Mouse (Mus musculus) lung, postnatal 25 days (tissue): Measurements from ENCODE around the gene Pkd2l1.
"Not testable (repeated sequence)": the region's sequence is repeated elsewhere in the genome, so short reads cannot be mapped to it uniquely, and the experiment has no call there.

Experiments
- DNase-seq: peaks from one replicate; pipeline ENCODE4 v3.0.0; 2022; ENCODE audit warnings: low spot score

Gene Pkd2l1

DNA sequence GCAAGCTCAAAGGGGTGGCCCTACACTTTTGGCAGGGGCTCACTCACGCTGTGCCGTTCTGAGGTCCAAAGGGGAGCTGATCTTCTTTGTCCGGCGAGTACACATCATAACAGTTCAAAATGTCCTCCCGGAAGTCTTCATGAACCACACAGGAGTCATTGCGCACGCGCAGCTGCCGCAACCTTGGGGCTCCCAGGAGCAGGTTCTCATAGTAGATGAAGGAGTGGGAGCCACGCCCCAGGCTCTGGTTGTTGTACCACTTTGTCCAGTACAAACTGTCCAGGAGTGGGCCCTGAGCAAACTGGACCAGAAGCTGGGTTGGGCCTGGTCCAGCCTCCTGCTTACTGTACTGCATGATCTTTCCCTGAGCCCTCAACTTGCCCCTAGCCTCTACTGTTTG lies 35.2 kb downstream of the Pkd2l1 start:
- no peak for DNase-seq

DNA sequence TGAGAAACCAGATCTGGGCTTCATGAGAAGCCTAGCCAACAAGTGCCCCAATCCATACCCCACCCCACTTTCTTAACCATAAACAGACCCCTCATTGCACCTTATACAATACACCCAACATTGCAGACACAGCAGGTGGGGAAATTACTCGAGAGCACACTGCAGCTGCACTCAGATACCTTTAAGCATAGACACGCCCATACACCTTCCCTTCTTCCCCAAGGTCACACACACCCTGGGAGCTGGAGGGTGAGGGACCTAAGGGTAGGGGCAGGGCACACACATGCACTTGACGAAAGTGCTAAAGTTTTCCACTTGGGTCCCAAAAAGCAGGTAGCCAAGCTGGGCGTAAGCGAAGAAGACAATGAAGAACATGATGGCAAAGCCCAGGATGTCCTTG lies 38.5 kb downstream of the Pkd2l1 start:
- no peak for DNase-seq

DNA sequence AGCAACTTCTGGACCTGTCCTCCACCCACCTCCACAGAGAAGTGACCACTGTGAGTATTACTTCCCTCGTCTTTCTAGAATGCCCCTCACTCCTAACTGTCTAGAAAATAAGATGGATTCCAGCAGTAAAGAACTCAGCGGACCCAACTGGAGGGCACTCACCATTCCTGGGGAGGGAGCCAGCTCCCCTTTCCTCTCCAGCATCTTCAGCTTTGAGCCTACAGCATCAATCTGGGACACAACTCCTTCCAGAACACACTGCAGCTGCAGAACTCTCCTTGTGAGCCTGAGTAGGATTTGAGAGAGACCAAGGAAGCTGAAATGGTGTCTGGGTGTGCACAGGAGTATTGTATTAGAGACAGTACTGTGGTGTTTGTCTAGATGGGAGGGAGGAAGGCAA lies 43.3 kb downstream of the Pkd2l1 start:
- DNase-seq, result no peak

DNA sequence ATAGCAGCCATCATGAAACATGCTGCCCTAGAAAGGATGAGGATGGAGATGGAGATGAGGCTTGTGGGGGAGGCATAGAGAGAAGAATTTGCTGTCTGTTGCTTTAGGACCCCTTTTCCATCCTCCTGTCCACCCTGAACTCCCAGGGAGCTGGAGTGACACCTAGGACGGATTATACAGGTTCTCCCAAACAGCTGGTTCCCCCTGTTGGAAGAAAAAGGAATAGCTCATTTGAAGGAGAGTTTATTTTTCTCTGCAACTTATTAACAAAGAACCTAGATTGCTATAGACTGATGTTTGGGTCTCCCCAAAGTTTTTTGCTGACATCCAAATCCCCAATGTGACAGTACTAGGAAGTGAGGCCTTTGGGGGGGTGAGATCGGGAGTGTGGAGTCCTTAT lies 43.9 kb downstream of the Pkd2l1 start:
- no peak for DNase-seq

DNA sequence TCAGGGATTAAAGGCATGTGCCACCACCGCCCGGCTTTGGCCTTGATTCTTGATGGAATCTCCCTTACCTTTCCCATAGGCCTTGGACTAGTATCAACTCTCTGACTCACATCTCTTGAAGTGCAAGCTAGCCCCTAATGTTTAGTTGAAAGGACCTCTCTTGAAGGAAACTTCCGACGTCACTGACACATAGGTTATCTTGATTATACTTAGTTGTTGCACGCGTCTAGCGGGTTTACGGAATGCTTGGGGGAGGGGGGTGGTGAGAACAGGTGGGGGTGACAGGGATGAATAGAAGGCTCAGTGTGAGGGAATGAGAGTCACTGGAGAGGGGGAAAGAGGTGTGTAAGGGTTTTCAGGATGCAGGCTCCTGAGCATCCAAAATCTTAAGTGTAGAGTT lies 45.3 kb downstream of the Pkd2l1 start:
- no peak for DNase-seq

DNA sequence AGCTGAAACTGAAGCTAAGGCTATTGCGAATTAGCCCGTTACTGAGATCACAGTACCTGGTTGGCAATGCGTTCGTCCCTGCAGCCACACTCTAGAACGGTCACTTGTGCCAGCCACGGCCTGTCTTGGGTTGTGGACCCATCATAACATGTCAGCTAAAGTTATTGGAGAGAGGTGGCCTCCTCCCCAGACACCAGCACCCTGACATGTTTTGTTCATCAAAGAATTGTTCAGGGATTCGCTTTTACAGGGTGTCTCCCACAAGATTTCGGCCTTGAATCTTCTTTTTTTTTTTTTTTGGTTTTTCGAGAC lies 45.7 kb downstream of the Pkd2l1 start:
- DNase-seq, result no peak

DNA sequence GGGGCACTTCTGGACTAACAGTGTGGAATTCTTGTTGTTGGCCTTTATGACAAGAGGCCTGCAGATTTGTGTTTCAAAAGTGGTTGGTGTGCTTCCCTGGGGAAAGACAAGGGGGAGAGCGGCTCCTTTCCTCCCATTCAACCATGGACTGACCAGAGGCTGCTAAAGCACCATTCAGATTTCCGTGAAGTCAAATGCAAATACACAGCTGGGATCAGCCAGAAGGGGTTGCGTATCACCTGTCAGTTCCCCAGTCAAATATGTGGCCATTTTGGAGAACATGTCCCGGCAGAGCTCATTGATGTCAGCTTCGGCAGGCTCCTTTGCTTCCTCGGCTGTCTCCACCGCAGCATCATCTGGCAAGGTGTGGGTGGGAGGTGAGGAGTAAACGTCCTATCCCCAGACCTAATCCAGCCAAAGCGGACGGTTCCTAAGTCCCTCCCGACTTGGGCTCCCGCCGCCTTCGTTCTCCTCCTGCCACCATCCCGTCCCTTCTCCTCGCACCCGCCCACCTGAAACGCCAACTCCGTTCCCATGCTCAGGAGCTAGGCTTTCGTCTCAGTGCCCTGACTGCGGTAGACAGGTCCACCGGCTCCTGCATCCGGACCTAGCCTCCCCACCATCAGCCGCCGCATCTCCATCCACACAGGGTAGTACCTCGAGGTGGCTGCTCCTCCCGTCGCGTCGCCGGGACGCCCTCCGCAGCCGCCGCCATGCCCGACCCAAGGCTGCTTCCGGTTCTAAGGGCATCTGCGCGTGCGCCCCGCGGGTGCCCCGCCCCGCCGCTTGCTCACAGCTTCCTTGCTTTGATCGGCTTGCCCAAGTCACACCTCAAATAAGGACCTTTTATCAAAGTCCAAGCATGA lies 46.3 kb downstream of the Pkd2l1 start, which contains the start of gene Bloc1s2:
TSS of gene Bloc1s2 (minus strand) at position 745 of the 866 bp plus-strand sequence.
- DNase-seq, result peak; percentile 91

DNA sequence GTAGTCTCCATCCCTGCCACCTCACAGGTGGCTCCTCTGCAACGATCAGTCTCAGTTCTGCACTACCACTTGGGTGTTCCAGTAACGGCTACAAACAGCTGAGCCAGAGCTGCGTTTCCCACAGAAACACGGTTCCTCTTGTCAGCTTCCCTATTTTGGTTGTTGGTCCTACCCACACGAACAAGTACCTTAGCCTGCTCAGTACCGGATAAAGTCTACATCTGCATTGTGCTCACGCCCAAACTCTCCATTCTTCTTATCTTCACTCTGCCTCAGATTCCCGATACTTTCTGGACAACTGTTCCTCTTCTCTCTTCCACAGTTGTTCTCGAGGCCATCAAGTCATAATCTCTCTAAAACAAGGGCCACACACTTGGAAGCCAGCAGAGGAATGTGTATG lies 47.9 kb downstream of the Pkd2l1 start:
- DNase-seq, result peak; percentile 31

DNA sequence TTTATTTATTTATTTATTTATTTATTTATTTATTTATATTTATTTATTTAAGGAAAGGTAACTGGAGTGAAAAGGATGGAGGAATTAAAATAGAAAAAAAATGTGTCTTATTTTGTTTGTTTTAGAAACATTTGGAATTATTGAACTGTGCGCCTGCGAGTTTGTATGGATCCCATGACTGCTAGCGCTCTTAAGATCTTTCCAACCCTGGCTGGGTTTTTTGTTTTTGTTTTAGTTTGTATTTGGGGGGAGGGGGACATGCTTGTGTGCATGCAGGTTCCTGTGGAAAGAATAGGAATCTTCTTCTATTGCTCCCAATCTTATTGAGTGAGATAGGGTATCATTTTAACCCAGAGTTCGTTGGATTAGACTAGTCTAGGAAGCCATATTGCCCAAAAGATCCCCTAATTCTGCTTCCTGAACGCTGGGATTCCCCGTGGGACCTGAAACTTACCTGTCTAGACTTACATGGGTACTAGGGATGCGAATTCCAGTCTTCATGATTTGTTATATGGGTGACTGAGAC lies 56.2 kb downstream of the Pkd2l1 start:
- no peak for DNase-seq

DNA sequence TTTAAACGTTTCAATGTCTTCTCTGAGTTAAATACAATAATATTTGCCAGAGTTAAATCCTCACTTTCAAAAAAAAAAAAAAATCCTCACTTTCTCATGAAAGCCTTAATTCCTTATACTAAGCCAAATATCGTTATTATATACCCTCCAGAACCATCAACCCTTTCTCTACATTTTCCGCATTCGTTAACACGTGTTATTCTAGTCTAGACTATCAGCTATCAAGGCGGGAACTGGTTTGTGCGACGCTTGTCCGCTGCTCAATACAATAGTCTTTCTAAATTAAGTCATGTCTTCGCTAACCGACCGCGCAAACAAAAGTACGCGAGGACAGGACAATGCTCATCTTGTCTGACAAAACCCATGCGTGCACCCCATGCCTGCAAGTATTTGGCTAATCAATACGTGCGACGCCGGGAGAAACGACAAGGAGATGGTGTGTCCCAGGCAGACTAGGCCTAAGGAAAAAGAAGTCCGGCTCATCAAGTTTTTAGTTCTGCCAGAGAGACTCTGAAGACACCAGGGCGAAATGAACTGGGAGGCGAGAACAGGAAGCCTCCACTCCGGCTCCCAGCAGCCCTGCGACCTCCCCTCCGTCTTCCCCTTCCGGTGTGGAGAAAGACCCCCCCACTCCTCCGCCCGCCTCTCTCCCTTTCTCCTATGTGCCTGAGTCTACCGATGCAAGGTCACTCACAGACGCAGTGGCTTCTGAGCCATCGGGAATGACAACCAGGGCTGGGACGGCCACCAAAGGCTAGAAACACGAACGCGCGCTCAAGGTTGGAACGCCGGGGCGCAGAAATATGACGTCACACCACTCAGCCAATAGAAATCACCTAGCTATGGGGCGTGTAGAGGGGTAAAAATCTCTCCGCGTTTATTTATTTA lies 56.9 kb downstream of the Pkd2l1 start, which contains the start of gene Cwf19l1:
TSS of gene Cwf19l1 (minus strand) at position 805 of the 888 bp plus-strand sequence.
- peak; percentile 88 for DNase-seq

DNA sequence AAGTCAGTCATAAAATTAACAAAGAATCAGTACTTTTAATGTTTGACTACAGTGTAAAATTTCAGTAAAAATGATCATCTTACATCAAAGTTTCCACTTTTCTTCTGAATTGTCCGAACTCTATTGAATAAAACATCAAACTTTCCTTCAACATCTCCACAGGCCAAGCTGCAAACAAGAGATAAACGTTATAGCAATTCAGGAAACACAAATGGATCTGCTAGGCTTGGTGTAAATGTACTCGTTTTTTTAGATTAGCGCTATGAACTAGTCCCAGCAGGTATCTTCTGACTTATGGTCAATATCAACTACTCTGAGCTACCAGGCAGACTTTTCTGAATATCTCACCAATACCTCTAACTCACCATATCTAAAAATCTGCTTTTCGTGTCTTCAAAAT lies 59.3 kb downstream of the Pkd2l1 start:
- DNase-seq, result no peak

DNA sequence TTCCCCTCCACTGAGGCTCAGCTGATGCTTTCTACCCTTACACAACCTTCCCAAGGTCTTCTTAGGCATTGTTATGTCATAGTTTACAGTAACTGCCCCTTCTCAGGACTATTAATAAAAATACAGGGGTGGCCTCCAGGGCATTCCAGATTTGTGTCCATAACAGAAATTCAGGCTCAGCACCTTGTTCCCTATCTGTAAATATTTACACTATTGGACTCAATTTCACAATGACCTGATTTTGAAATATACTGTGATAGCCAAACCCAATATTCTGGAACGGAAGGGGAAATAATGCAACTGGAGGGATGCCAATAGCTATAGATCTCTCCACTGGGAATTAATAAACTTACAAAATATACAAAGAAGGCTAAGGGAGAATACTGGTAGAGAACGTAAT lies 63.7 kb downstream of the Pkd2l1 start:
- no peak for DNase-seq

DNA sequence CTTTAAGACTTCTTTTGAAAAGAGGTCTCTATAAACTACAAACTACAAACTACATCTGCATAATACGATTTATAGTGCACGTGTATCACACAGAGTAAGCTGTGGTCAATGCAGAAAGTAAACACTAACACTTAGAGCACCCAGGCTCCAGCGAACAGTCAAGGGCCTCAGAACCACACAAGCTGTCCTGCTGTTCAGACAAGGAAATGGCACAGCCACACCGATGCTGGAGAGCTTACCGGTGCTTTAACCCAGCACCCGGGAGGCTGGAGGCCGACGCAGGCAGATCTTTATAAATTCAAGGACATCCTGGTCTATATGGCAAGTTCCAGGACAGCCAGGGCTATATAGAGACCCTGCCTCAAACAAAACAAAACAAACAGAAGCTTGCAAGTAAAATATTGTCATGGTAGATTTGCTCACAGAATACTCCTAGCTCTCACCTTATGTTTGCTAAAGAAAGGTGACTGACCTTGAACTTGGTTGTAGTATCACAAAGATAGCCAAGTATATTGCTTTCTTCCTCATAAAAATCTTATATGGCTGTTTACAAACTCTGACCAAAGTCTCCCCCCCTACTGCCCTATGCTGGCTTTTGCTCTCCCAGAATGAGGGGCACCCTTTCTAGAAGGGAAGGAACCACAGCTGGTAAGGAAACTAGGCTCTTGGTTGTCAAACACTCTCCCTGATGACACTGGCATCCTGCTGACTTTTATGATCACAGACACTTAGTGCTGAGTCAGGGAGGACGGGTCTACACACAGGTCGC lies 64.3 kb downstream of the Pkd2l1 start:
- no peak for DNase-seq

DNA sequence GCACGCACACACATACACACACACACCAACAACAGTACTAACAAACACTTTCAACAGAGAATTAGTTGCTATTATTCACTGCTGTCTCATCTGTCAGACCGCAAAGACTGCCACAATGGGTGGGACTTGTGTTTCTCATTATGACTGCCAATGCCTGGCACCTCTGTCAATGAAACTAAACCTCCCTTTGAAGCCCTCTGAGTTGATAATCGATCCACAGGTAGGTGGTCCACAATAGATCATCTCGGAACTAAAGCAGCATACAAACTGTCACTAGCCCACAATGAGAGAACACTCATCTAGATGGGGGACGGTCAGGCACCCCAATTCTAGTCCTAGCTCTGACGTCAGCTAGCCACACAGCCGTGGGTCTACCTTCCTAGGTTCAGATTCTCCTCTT lies 71.1 kb downstream of the Pkd2l1 start:
- no peak for DNase-seq

DNA sequence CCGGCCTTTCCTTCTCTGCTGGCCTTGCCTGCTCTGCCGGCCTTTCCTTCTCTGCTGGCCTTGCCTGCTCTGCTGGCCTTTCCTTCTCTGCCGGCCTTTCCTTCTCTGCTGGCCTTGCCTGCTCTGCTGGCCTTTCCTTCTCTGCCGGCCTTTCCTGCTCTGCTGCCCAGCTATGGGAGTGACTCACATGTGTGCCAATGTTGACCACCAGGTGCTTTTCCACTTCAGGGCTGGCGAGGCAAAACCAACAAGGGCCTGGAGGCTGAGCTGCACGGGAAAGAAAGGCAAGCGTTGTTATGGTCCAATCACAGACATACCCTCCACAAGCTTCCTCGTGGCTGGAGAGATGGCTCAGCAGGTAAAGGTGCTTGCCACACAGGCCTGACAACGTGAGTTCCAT lies 71.6 kb downstream of the Pkd2l1 start:
- not testable (repeated sequence) for DNase-seq

DNA sequence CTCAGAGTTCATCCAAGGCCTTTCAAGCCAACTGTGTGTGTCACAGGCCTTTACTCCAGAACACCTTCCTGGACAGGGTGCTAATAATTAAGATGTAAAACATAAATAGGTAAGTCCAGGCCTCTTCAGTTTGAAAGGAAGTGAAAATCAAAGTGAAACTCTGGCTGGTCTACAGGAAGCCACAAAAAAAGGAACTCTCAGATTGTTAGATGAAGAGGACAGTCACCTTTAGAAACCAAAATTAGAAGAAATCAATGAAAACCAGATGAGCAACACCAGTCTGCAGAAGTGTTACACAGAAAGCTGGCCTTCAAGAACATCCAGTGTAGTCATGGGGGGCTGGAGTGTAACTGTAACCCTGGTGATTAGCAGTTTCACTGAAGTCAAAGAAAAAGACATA lies 74.4 kb downstream of the Pkd2l1 start:
- DNase-seq, result no peak

DNA sequence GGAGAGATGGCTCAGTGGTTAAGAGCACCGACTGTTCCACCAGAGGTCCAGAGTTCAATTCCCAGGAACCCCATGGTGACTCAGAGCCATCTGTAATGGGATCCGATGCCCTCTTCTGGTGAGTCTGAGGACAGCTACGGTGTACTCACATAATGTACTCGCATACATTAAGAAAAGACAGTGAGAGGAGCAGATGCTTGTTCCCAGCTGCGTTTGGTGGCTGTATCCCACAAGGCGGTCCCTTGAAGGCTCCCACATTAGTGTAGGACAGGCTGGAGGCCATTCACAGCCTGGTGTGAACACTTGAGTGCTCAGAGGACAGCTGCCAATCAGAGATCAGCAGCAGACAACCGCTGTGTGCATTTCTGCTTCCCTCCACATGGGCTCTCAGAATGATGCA lies 80.5 kb downstream of the Pkd2l1 start:
- no peak for DNase-seq

DNA sequence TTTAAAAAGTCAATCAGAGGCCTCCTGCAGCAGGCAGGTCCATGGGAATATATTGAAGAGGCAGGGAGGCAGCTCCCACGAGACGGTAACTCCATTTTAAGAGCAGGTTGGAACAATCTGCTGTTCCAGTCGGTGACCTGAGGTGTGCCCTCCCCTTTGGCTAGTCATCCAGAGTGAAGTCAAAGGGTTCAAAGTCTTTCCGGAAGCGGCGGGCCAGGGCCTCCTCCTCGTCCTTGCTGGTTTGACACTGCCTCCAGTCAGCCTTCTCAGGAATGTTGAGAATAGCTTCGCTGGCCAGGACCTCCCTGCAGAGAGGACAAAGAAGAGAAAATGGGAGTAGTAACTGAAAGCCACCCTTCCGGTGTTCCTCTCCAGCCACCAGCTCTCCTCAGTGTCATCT lies 81.9 kb downstream of the Pkd2l1 start:
- no peak for DNase-seq

DNA sequence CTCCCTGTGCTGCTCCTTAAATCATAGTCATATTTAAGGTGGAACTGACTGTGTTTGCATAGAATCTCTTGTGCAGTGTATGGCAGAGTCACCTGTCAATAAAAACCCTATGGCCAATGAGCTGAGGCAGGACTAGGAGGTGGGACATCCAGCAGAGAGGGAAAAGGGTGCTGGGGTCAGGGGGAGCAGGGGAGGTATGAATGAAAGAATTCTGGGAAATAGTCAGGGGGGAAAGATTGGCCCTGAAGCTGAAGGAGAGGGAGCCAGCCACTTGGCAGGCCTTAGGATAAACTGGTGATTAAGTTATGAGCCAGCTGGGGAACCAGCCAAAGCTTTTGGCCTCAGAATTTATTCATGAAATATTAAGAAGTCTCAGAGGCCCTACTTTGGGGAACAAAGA lies 83.2 kb downstream of the Pkd2l1 start:
- DNase-seq, result peak; percentile 28

DNA sequence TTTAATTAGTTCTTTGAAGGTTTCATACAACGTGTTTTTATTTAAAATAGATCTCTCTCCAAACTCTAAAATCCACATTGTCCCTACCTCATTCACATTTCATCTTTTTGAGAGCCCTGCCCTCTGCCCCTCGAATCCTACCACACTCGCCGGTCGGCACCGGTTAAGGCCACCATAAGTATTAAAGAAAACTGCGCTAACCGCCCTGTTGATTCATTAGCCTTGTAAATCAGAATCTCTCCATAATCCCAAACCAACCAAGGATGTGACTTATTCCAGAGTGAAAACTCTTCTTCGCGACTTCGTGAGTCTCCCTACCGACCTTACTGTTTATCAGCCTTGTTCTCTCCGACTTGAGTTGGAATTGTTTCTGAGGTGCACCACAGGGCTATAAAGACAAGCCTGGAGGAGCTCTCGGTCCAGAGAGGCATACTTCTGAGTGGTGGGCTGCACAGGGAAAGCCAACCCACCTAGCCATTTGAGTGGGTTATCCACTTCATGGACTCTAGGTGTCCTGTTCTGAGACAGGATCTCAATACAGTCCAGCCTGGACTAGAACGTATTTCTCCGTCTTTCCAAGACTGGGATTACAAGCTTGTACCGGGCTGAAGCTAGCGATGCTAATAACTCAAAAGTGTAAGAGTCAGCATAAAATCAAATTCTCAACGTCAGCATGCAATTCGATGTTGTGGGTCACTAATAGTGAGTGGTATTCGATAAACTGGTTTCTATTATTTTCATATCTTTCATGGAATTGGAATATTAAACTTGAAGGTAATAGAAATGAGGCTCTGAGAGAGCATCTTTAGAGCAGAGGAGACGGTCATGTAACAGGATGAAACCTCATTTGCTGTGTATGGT lies 84.4 kb downstream of the Pkd2l1 start:
- no peak for DNase-seq
